Mouse (Mus musculus): ENCODE data around the gene Prss8.
"Not testable (repeated sequence)": the region's sequence is repeated elsewhere in the genome, so short reads cannot be mapped to it uniquely, and the experiment has no call there.

Prss8 gene

GRCm38 (mm10) chr7:127929923-127930322 lies at the start of gene Prss8:
TSS of gene Prss8 (minus strand) at chr7:127930104.
- DNase-seq, result no peak

GRCm38 (mm10) chr7:127978856-127979255 lies 49.0 kb upstream of the Prss8 start:
- DNase-seq, result no peak

- no peak for DNase-seq
Measured at GRCm38 (mm10) chr7:127974413-127974930, 44.6 kb upstream of the Prss8 start.

- DNase-seq, result peak; percentile 70
Measured at GRCm38 (mm10) chr7:127967922-127968828, 38.3 kb upstream of the Prss8 start.

- DNase-seq, result peak; percentile 94
Measured at GRCm38 (mm10) chr7:127967004-127967921, 37.4 kb upstream of the Prss8 start, which contains the start of gene Fus. TSS of gene Fus (plus strand) at chr7:127967457.

GRCm38 (mm10) chr7:127966371-127966918 lies 36.5 kb upstream of the Prss8 start:
- no peak for DNase-seq

- no peak for DNase-seq
Measured at GRCm38 (mm10) chr7:127959364-127959763, 29.5 kb upstream of the Prss8 start.

- no peak for DNase-seq
Measured at GRCm38 (mm10) chr7:127952864-127953581, 23.1 kb upstream of the Prss8 start.

GRCm38 (mm10) chr7:127946470-127947023 lies 16.6 kb upstream of the Prss8 start, which contains the start of gene Prss36:
TSS of gene Prss36 (minus strand) at chr7:127946725.
- DNase-seq, result no peak

GRCm38 (mm10) chr7:127944614-127945013 lies 14.7 kb upstream of the Prss8 start:
- no peak for DNase-seq

- DNase-seq, result not testable (repeated sequence)
Measured at GRCm38 (mm10) chr7:127942097-127942496, 12.2 kb upstream of the Prss8 start.

- DNase-seq, result no peak
Measured at GRCm38 (mm10) chr7:127936216-127936884, 6.4 kb upstream of the Prss8 start.

- DNase-seq, result no peak
Measured at GRCm38 (mm10) chr7:127935748-127936159, 5.8 kb upstream of the Prss8 start.

- peak; percentile 95 for DNase-seq
Measured at GRCm38 (mm10) chr7:127935028-127935722, 5.3 kb upstream of the Prss8 start.

- no peak for DNase-seq
Measured at GRCm38 (mm10) chr7:127934075-127934474, 4.2 kb upstream of the Prss8 start.

GRCm38 (mm10) chr7:127932273-127933031 lies 2.5 kb upstream of the Prss8 start:
- DNase-seq, result no peak

- DNase-seq, result no peak
Measured at GRCm38 (mm10) chr7:127931351-127932135, 1.6 kb upstream of the Prss8 start.

- no peak for DNase-seq
Measured at GRCm38 (mm10) chr7:127930636-127931035, 732 bp upstream of the Prss8 start.

- DNase-seq, result no peak
Measured at GRCm38 (mm10) chr7:127928596-127928995, 1.3 kb downstream of the Prss8 start.
